Mouse (Mus musculus) heart, postnatal 0 days (tissue): ENCODE measurements around the gene Mapre3. TPM values are rescaled to one million over a fixed set of nuclear protein-coding genes. Genes with fewer than 3 reads are reported as not detected.

Experiments
- ATAC-seq: fragments of 200-750 bp; cut with Nextera tagmentation; 2 replicates; pipeline ENCODE4 v1.8.0; 2017; ENCODE audit warnings: low read depth, moderate number of reproducible peaks, moderate library complexity; ENCODE audit not compliant: insufficient read depth
- DNase-seq: peaks from one replicate; pipeline ENCODE4 v3.0.0-alpha.2; 2016; ENCODE audit warnings: low spot score
- H3K27ac ChIP-seq: fragments of 300-500 bp; sonication (generic); 2 replicates; pipeline ENCODE4 v1.5.1; 2014; ENCODE audit warnings: low read depth, mild to moderate bottlenecking
- H3K27me3 ChIP-seq: fragments of 300-500 bp; sonication (generic); 2 replicates; pipeline ENCODE4 v1.6.1; 2014; ENCODE audit warnings: low read length, mixed read lengths; ENCODE audit not compliant: control insufficient read depth, insufficient read depth
- H3K36me3 ChIP-seq: fragments of 300-500 bp; sonication (generic); replicated peaks from 2 replicates; pipeline ENCODE4 v1.6.1; 2014; ENCODE audit warnings: low read length, mixed read lengths; ENCODE audit not compliant: control insufficient read depth, insufficient read depth
- H3K4me1 ChIP-seq: fragments of 300-500 bp; sonication (generic); 2 replicates; pipeline ENCODE4 v1.6.1; 2014; ENCODE audit warnings: antibody characterized with exemption; ENCODE audit not compliant: control insufficient read depth, insufficient read depth
- H3K4me2 ChIP-seq: fragments of 300-500 bp; sonication (generic); 2 replicates; pipeline ENCODE4 v1.6.1; 2014; ENCODE audit warnings: low read depth, mild to moderate bottlenecking, low read length, moderate library complexity
- H3K4me3 ChIP-seq: fragments of 300-500 bp; sonication (generic); 2 replicates; pipeline ENCODE4 v1.5.1; 2014; ENCODE audit warnings: low read depth, low read length
- H3K9ac ChIP-seq: fragments of 300-500 bp; sonication (generic); replicated peaks from 2 replicates; pipeline ENCODE4 v1.6.1; 2014; ENCODE audit warnings: low read depth, low read length, mixed read lengths
- H3K9me3 ChIP-seq: fragments of 300-500 bp; sonication (generic); replicated peaks from 2 replicates; pipeline ENCODE4 v1.6.1; 2016; ENCODE audit warnings: low read length; ENCODE audit not compliant: control insufficient read depth
- CTCF ChIP-seq: IDR thresholded peaks from 2 replicates; pipeline ENCODE4 v1.5.1; 2016; ENCODE audit warnings: antibody characterized with exemption, control low read depth, low read depth
- EP300 ChIP-seq: IDR thresholded peaks from 2 replicates; pipeline ENCODE4 v1.6.1; 2016; ENCODE audit warnings: antibody characterized with exemption, low read depth
- WGBS: fragments of 180-500 bp; shearing (Covaris S2); extraction: QIAGEN DNeasy Blood & Tissue Kit; methylation state at CpG from one replicate; pipeline ENCODE4 v1.1.7; 2014; 5-methylcytosine and 5-hydroxymethylcytosine counted together
- polyA plus RNA-seq: library from polyadenylated mRNA; unstranded; fragments of >200 nt; fragmentation: Nextera tagmentation; extraction: Ambion mirVana; gene quantifications from 2 replicates; pipeline ENCODE4 v1.2.1, GENCODE M21; 2015
- total RNA-seq: library from RNA; depleted of rRNA; stranded (reverse); fragments of >200 nt; gene quantifications from 2 replicates; pipeline ENCODE4 v1.2.3, GENCODE M21; 2014; ENCODE audit warnings: low replicate concordance

The Mapre3 gene
- total and polyA plus RNA-seq, 2 experiments from 2014 or later: 5.3 to 15.8 TPM

- Histone ChIP-seq H3K27ac (no peak overlapping the region), H3K9ac (no peak overlapping the region)
- whole genome bisulfite sequencing: 29% methylated on average over 15 of the region's 15 CpGs
These were observed 49.9 kb downstream of the Mapre3 start for GRCm38 (mm10) chr5:30864322-30864721.

DNA sequence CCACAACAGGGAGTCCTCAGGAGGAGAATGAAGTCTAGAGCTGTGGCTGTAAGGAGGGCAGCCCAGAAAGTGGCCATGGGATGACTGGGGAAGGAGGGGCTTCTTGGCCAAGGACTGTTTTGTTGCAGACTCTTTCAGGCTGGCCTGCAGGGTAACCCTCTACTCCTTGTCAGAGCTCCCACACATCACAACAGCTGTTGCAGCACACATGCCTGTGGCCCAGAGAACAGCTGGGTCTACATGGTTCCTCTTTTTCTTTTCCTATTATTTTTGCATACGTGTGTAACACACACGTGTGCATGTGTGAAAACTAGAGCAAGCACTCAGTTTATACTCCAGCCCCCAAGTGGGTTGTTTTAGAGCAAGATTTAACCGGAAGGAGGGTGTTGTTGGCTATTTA lies 52.4 kb downstream of the Mapre3 start:
- no peak overlapping the region for H3K27ac ChIP-seq
- no peak for TF ChIP-seq EP300
- TF ChIP-seq CTCF: no peak
- H3K4me1 ChIP-seq: peaks cover 7% of the 10 kb centered on the region
- H3K4me2 ChIP-seq: no peak overlapping the region
- H3K4me3 ChIP-seq: no peak overlapping the region
- H3K36me3 ChIP-seq: peaks cover 8% of the 10 kb centered on the region
- ATAC-seq (no peak), DNase-seq (no peak)
- WGBS: 80% methylated on average over 3 of the region's 3 CpGs
- H3K27me3 ChIP-seq: no peaks in the 10 kb centered on the region
- H3K9ac ChIP-seq: no peak overlapping the region
- no peaks in the 10 kb centered on the region for H3K9me3 ChIP-seq

More at GRCm38 (mm10) chr5:30864322-30864721, 49.9 kb downstream of the Mapre3 start:
- no peaks in the 10 kb centered on the region for H3K4me1 ChIP-seq
- no peaks in the 10 kb centered on the region for H3K27me3 ChIP-seq
- H3K36me3 ChIP-seq: no peaks in the 10 kb centered on the region; the same call in 1 of the 2 replicates
- no peaks in the 10 kb centered on the region for H3K9me3 ChIP-seq
- ATAC-seq (peak; percentile 21; the same call in 1 of the 2 replicates), DNase-seq (no peak)
- H3K4me3 ChIP-seq: no peak overlapping the region
- TF ChIP-seq CTCF (no peak), EP300 (no peak)
- no peak overlapping the region for H3K4me2 ChIP-seq

DNA sequence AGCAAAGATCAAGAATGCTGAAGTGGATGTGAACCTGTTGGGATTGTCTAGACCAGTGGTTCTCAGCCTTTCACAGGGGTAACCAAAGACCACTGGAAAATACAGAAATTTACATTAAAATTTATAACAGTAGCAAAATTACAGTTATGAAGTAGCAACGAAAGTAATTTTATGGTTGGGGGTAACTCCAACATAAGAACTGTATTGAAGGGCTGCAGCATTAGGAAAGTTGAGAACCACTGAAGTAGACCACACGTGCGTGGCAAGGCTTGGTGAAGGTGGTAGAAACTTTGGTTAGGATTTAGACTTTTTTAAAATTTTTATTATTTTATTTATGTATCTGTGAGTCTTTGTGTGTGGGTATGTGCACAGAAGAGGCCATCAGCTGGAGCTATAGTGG lies 53.3 kb downstream of the Mapre3 start, which contains the start of gene Tmem214:
TSS of gene Tmem214 (plus strand) at position 301 of the 400 bp plus-strand sequence.
- Histone ChIP-seq H3K4me1 (peaks cover 7% of the 10 kb centered on the region), H3K9ac (no peak within 1 kb of the TSS), H3K27me3 (no peaks in the 10 kb centered on the region), H3K4me3 (no peak within 1 kb of the TSS), H3K36me3 (peaks cover 17% of the 10 kb centered on the region), H3K4me2 (no peak within 1 kb of the TSS), H3K27ac (no peak within 1 kb of the TSS), H3K9me3 (no peaks in the 10 kb centered on the region)
- no peak for DNase-seq
- WGBS: 96% methylated on average over 3 of the region's 3 CpGs
- no peak for ATAC-seq
- TF ChIP-seq CTCF: no peak
- no peak for TF ChIP-seq EP300

DNA sequence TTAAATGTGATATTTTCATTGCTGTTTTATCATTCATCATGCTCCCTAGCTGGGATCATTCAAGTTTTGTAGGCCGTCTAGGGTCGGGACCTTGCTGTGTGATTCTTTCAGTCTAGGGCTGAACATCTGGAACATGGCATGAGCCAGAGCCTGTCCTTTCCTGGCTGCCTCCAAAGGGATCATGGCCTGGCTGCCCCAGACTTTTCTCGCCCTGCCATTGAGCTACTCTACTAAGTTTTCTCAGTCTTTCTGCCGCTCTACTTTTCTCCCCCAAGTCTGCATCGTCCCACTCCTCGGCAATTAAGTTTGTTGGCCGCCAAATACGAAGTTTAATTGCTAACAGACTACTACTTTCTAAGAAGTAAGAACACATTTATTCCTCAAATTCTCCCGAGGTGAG lies 54.5 kb downstream of the Mapre3 start:
- Histone ChIP-seq H3K27ac (no peak overlapping the region), H3K9me3 (no peaks in the 10 kb centered on the region), H3K4me3 (peak overlapping the region; percentile 91), H3K27me3 (no peaks in the 10 kb centered on the region), H3K4me1 (peaks cover 7% of the 10 kb centered on the region), H3K36me3 (peaks cover 29% of the 10 kb centered on the region), H3K9ac (peak overlapping the region; percentile 89), H3K4me2 (peak overlapping the region; percentile 69)
- ATAC-seq: no peak; the same call in 1 of the 2 replicates
- whole genome bisulfite sequencing: 20% methylated on average over 9 of the region's 9 CpGs
- DNase-seq: no peak
- TF ChIP-seq EP300 (no peak), CTCF (no peak)

GRCm38 (mm10) chr5:30869405-30870130 lies 55.1 kb downstream of the Mapre3 start:
- DNase-seq: peak; percentile 79
- peak; percentile 95 for ATAC-seq
- peak overlapping the region; percentile 91 for H3K4me3 ChIP-seq
- H3K27me3 ChIP-seq: no peaks in the 10 kb centered on the region
- H3K4me2 ChIP-seq: peak overlapping the region; percentile 69
- peaks cover 35% of the 10 kb centered on the region for H3K36me3 ChIP-seq
- H3K4me1 ChIP-seq: peaks cover 7% of the 10 kb centered on the region
- H3K9ac ChIP-seq: peak overlapping the region; percentile 89
- WGBS: under 1% methylated on average over 62 of the region's 63 CpGs
- TF ChIP-seq CTCF: no peak
- peak; percentile 43; the same call in 1 of the 2 replicates for TF ChIP-seq EP300
- H3K9me3 ChIP-seq: no peaks in the 10 kb centered on the region
- H3K27ac ChIP-seq: peak overlapping the region; percentile 63
